Mouse (Mus musculus): ENCODE measurements around the gene Uba7. TPM values are rescaled to one million over a fixed set of nuclear protein-coding genes. Genes with fewer than 3 reads are reported as not detected.

The Uba7 gene
- polyA plus RNA-seq, 1 experiment from 2014 or later, result 28.1 TPM

- ATAC-seq (ENCODE audit: insufficient number of reproducible peaks, insufficient read depth, low FRiP score, low TSS enrichment, low read depth), result no peak
- peaks cover 55% of the 10 kb centered on the region for H3K36me3 ChIP-seq
- 93% methylated on average over 9 of the region's 9 CpGs for WGBS
These were observed 12.4 kb upstream of the Uba7 start for GRCm38 (mm10) chr9:107962916-107963315.

GRCm38 (mm10) chr9:107963700-107964099 lies 11.6 kb upstream of the Uba7 start:
- no peak for ATAC-seq (ENCODE audit: insufficient number of reproducible peaks, insufficient read depth, low FRiP score, low TSS enrichment, low read depth)
- Histone ChIP-seq H3K4me2 (no peak overlapping the region), H3K4me3 (no peak overlapping the region), H3K9ac (no peak overlapping the region), H3K9me3 (no peaks in the 10 kb centered on the region), H3K27me3 (no peaks in the 10 kb centered on the region), H3K27ac (no peak overlapping the region), H3K4me1 (no peaks in the 10 kb centered on the region), H3K36me3 (peaks cover 57% of the 10 kb centered on the region)
- WGBS, result 12% methylated on average over 5 of the region's 5 CpGs

More at GRCm38 (mm10) chr9:107962916-107963315, 12.4 kb upstream of the Uba7 start:
- Histone ChIP-seq H3K27ac (no peak overlapping the region), H3K9ac (no peak overlapping the region), H3K4me3 (no peak overlapping the region), H3K4me2 (no peak overlapping the region), H3K4me1 (no peaks in the 10 kb centered on the region), H3K27me3 (no peaks in the 10 kb centered on the region), H3K9me3 (no peaks in the 10 kb centered on the region)

- peaks cover 57% of the 10 kb centered on the region for H3K36me3 ChIP-seq
- H3K27ac ChIP-seq, result no peak overlapping the region
- WGBS, result 87% methylated on average over 9 of the region's 9 CpGs
These were observed 10.6 kb upstream of the Uba7 start for GRCm38 (mm10) chr9:107964681-107965080.

GRCm38 (mm10) chr9:107966676-107967075 lies 8.6 kb upstream of the Uba7 start:
- H3K4me3 ChIP-seq, result no peak overlapping the region
- H3K9ac ChIP-seq, result peak overlapping the region; percentile 21; the same call in 1 of the 2 replicates
- no peaks in the 10 kb centered on the region for H3K4me1 ChIP-seq
- 79% methylated on average over 10 of the region's 10 CpGs for WGBS
- H3K9me3 ChIP-seq, result no peaks in the 10 kb centered on the region
- H3K36me3 ChIP-seq, result peaks cover 56% of the 10 kb centered on the region
- H3K4me2 ChIP-seq, result no peak overlapping the region
- H3K27me3 ChIP-seq, result no peaks in the 10 kb centered on the region
- no peak overlapping the region for H3K27ac ChIP-seq
- ATAC-seq (ENCODE audit: insufficient number of reproducible peaks, insufficient read depth, low FRiP score, low TSS enrichment, low read depth), result no peak

More at GRCm38 (mm10) chr9:107964681-107965080, 10.6 kb upstream of the Uba7 start:
- no peak overlapping the region for H3K4me2 ChIP-seq
- no peak for ATAC-seq (ENCODE audit: insufficient number of reproducible peaks, insufficient read depth, low FRiP score, low TSS enrichment, low read depth)
- H3K9ac ChIP-seq, result no peak overlapping the region
- H3K27me3 ChIP-seq, result no peaks in the 10 kb centered on the region
- no peaks in the 10 kb centered on the region for H3K4me1 ChIP-seq
- no peaks in the 10 kb centered on the region for H3K9me3 ChIP-seq
- no peak overlapping the region for H3K4me3 ChIP-seq

GRCm38 (mm10) chr9:107967437-107967836 lies 7.9 kb upstream of the Uba7 start:
- H3K27me3 ChIP-seq, result no peaks in the 10 kb centered on the region
- WGBS, result 89% methylated on average over 6 of the region's 6 CpGs
- no peaks in the 10 kb centered on the region for H3K4me1 ChIP-seq
- no peaks in the 10 kb centered on the region for H3K9me3 ChIP-seq
- ATAC-seq (ENCODE audit: insufficient number of reproducible peaks, insufficient read depth, low FRiP score, low TSS enrichment, low read depth), result no peak
- no peak overlapping the region for H3K27ac ChIP-seq
- peaks cover 56% of the 10 kb centered on the region for H3K36me3 ChIP-seq
- no peak overlapping the region for H3K4me3 ChIP-seq
- H3K9ac ChIP-seq, result no peak overlapping the region
- H3K4me2 ChIP-seq, result no peak overlapping the region

GRCm38 (mm10) chr9:107968531-107968930 lies 6.8 kb upstream of the Uba7 start:
- no peak for ATAC-seq (ENCODE audit: insufficient number of reproducible peaks, insufficient read depth, low FRiP score, low TSS enrichment, low read depth)
- no peak overlapping the region for H3K4me2 ChIP-seq
- WGBS, result 89% methylated on average over 7 of the region's 7 CpGs
- H3K4me3 ChIP-seq, result no peak overlapping the region
- H3K9ac ChIP-seq, result no peak overlapping the region
- H3K27me3 ChIP-seq, result no peaks in the 10 kb centered on the region
- peaks cover 56% of the 10 kb centered on the region for H3K36me3 ChIP-seq
- no peaks in the 10 kb centered on the region for H3K9me3 ChIP-seq
- no peak overlapping the region for H3K27ac ChIP-seq
- no peaks in the 10 kb centered on the region for H3K4me1 ChIP-seq

- H3K9ac ChIP-seq, result no peak overlapping the region
- 91% methylated on average over 5 of the region's 5 CpGs for WGBS
- no peaks in the 10 kb centered on the region for H3K27me3 ChIP-seq
- no peak for ATAC-seq (ENCODE audit: insufficient number of reproducible peaks, insufficient read depth, low FRiP score, low TSS enrichment, low read depth)
- no peak overlapping the region for H3K27ac ChIP-seq
- peaks cover 50% of the 10 kb centered on the region for H3K36me3 ChIP-seq
- H3K4me2 ChIP-seq, result no peak overlapping the region
- H3K4me3 ChIP-seq, result no peak overlapping the region
- no peaks in the 10 kb centered on the region for H3K9me3 ChIP-seq
- H3K4me1 ChIP-seq, result peaks cover 3% of the 10 kb centered on the region; the same call in 1 of the 2 replicates
These were observed 5.0 kb upstream of the Uba7 start for GRCm38 (mm10) chr9:107970311-107970710.

- Histone ChIP-seq H3K9me3 (no peaks in the 10 kb centered on the region), H3K9ac (no peak overlapping the region), H3K27me3 (no peaks in the 10 kb centered on the region), H3K36me3 (peaks cover 50% of the 10 kb centered on the region), H3K4me3 (no peak overlapping the region), H3K4me2 (no peak overlapping the region), H3K27ac (0 out of 2 replicates have a peak overlapping the region, but pooled peaks have one; percentile 16), H3K4me1 (peaks cover 9% of the 10 kb centered on the region; the same call in 1 of the 2 replicates)
- no peak; the same call in 1 of the 2 replicates for ATAC-seq (ENCODE audit: insufficient number of reproducible peaks, insufficient read depth, low FRiP score, low TSS enrichment, low read depth)
- 74% methylated on average over 8 of the region's 8 CpGs for WGBS
These were observed 3.4 kb upstream of the Uba7 start for GRCm38 (mm10) chr9:107971690-107972541.

- 79% methylated on average over 10 of the region's 10 CpGs for WGBS
- Histone ChIP-seq H3K4me1 (peaks cover 9% of the 10 kb centered on the region; the same call in 1 of the 2 replicates), H3K27me3 (no peaks in the 10 kb centered on the region), H3K36me3 (peaks cover 33% of the 10 kb centered on the region), H3K4me3 (no peak overlapping the region), H3K9me3 (no peaks in the 10 kb centered on the region), H3K9ac (no peak overlapping the region), H3K4me2 (no peak overlapping the region), H3K27ac (no peak overlapping the region)
- no peak for ATAC-seq (ENCODE audit: insufficient number of reproducible peaks, insufficient read depth, low FRiP score, low TSS enrichment, low read depth)
These were observed 674 bp upstream of the Uba7 start for GRCm38 (mm10) chr9:107974491-107975171.

- no peaks in the 10 kb centered on the region for H3K36me3 ChIP-seq
- no peak overlapping the region for H3K9ac ChIP-seq
- 90% methylated on average over 12 of the region's 12 CpGs for WGBS
- H3K27me3 ChIP-seq, result no peaks in the 10 kb centered on the region
- H3K4me3 ChIP-seq, result no peak overlapping the region
- no peak overlapping the region for H3K27ac ChIP-seq
- H3K4me2 ChIP-seq, result no peak overlapping the region
- no peak for ATAC-seq (ENCODE audit: insufficient number of reproducible peaks, insufficient read depth, low FRiP score, low TSS enrichment, low read depth)
- H3K4me1 ChIP-seq, result peaks cover 48% of the 10 kb centered on the region
- no peaks in the 10 kb centered on the region for H3K9me3 ChIP-seq
These were observed 3.5 kb downstream of the Uba7 start for GRCm38 (mm10) chr9:107978815-107979214.

- peak overlapping the region; percentile 80 for H3K4me3 ChIP-seq
- peaks cover 61% of the 10 kb centered on the region for H3K4me1 ChIP-seq
- H3K4me2 ChIP-seq, result peak overlapping the region; percentile 89
- no peaks in the 10 kb centered on the region for H3K9me3 ChIP-seq
- no peaks in the 10 kb centered on the region for H3K36me3 ChIP-seq
- peak overlapping the region; percentile 90 for H3K9ac ChIP-seq
- 18% methylated on average over 7 of the region's 7 CpGs for WGBS
- no peaks in the 10 kb centered on the region for H3K27me3 ChIP-seq
- peak; percentile 46 for ATAC-seq (ENCODE audit: insufficient number of reproducible peaks, insufficient read depth, low FRiP score, low TSS enrichment, low read depth)
- H3K27ac ChIP-seq, result peak overlapping the region; percentile 100
These were observed 6.6 kb downstream of the Uba7 start for GRCm38 (mm10) chr9:107981684-107982605.
